8 mouse cellular contexts compared by ENCODE assay signal in genomic region chr4:43209081-43209579, GRCm38 (mm10). TPM values are rescaled to one million over a fixed set of nuclear protein-coding genes. Genes with fewer than 3 reads are reported as not detected.
DNase-seq lines count a peak whose midpoint lies in the region; ATAC-seq and TF ChIP-seq lines count a peak whose summit lies in the region.

No protein-coding gene starts in this region.

- 9% methylated on average over 8 of the region's 8 CpGs for WGBS in kidney, embryonic 15.5 days
- WGBS in heart, embryonic 13.5 days, result 3% methylated on average over 8 of the region's 8 CpGs
- 1% methylated on average over 8 of the region's 8 CpGs for WGBS in midbrain, postnatal 0 days

- ATAC-seq in kidney, embryonic 15.5 days (replicated peaks; ENCODE audit: low FRiP score), result no peak
- ATAC-seq in heart, embryonic 13.5 days (ENCODE audit: extremely low read depth, insufficient number of reproducible peaks, low FRiP score, low TSS enrichment), result no peak
- peak; percentile 75 for ATAC-seq in midbrain, postnatal 0 days (ENCODE audit: low FRiP score)

- H3K9me3 ChIP-seq in kidney, embryonic 15.5 days (replicated peaks), result no peaks in the 10 kb centered on the region
- H3K9me3 ChIP-seq in heart, embryonic 13.5 days, result no peaks in the 10 kb centered on the region
- no peaks in the 10 kb centered on the region for H3K9me3 ChIP-seq in midbrain, postnatal 0 days (ENCODE audit: low read length)

- H3K4me1 ChIP-seq in kidney, embryonic 15.5 days, result peaks cover 7% of the 10 kb centered on the region
- H3K4me1 ChIP-seq in heart, embryonic 13.5 days, result peaks cover 14% of the 10 kb centered on the region
- H3K4me1 ChIP-seq in midbrain, postnatal 0 days (ENCODE audit: insufficient read depth, low read length), result peaks cover 2% of the 10 kb centered on the region; the same call in 1 of the 2 replicates

- H3K36me3 ChIP-seq in kidney, embryonic 15.5 days, result no peaks in the 10 kb centered on the region
- no peaks in the 10 kb centered on the region for H3K36me3 ChIP-seq in heart, embryonic 13.5 days
- no peaks in the 10 kb centered on the region for H3K36me3 ChIP-seq in midbrain, postnatal 0 days (ENCODE audit: insufficient read depth, low read length)

- peak overlapping the region; percentile 7 for H3K4me3 ChIP-seq in kidney, embryonic 15.5 days (replicated peaks)
- peak overlapping the region; percentile 43 for H3K4me3 ChIP-seq in heart, embryonic 13.5 days
- peak overlapping the region; percentile 28 for H3K4me3 ChIP-seq in midbrain, postnatal 0 days (ENCODE audit: low read depth, low read length)

- no peaks in the 10 kb centered on the region for H3K27me3 ChIP-seq in kidney, embryonic 15.5 days
- no peaks in the 10 kb centered on the region for H3K27me3 ChIP-seq in heart, embryonic 13.5 days (replicated peaks)
- no peaks in the 10 kb centered on the region for H3K27me3 ChIP-seq in midbrain, postnatal 0 days (ENCODE audit: insufficient read depth, low read length)

- peak overlapping the region; percentile 16; the same call in 1 of the 2 replicates for H3K9ac ChIP-seq in kidney, embryonic 15.5 days
- H3K9ac ChIP-seq in heart, embryonic 13.5 days, result peak overlapping the region; percentile 75
- H3K9ac ChIP-seq in midbrain, postnatal 0 days (replicated peaks; ENCODE audit: low read length, poor library complexity, severe bottlenecking), result peak overlapping the region; percentile 34

- H3K4me2 ChIP-seq in kidney, embryonic 15.5 days, result peak overlapping the region; percentile 52
- peak overlapping the region; percentile 65 for H3K4me2 ChIP-seq in heart, embryonic 13.5 days
- H3K4me2 ChIP-seq in midbrain, postnatal 0 days (ENCODE audit: low read depth, low read length, poor library complexity, severe bottlenecking), result peak overlapping the region; percentile 57

- no peak for TF ChIP-seq CTCF in midbrain, postnatal 0 days (IDR thresholded peaks at IDR 0.05)

- peak overlapping the region; percentile 20; the same call in 1 of the 2 replicates for H3K27ac ChIP-seq in kidney, embryonic 15.5 days
- peak overlapping the region; percentile 51 for H3K27ac ChIP-seq in heart, embryonic 13.5 days (replicated peaks)
- peak overlapping the region; percentile 77 for H3K27ac ChIP-seq in midbrain, postnatal 0 days (ENCODE audit: low read depth, low read length)

- no peak for DNase-seq in kidney, adult 18-20 months
- DNase-seq in embryo, embryonic 11 days, result peak; percentile 64
- peak; percentile 61 for DNase-seq in left cerebral cortex, adult 11 months (ENCODE audit: low spot score)
- peak; percentile 45 for DNase-seq in midbrain, postnatal 0 days (ENCODE audit: low spot score)
- DNase-seq in spleen, adult 18-20 months, result no peak
- DNase-seq in urinary bladder, adult 18-20 months (ENCODE audit: low spot score in 2 of 2), result no peak

RNA-seq across cellular contexts. Expression of gene Atp8b5, which starts 57.8 kb away (rescaled TPM):
- 0.27 and 0.50 TPM in 2 replicates for polyA plus RNA-seq in kidney, embryonic 15.5 days (2015; fragmentation: Nextera tagmentation; extraction: Ambion mirVana)
- polyA plus RNA-seq in heart, embryonic 13.5 days (2015; fragmentation: Nextera tagmentation; extraction: Ambion mirVana), result 0.08 and 0.15 TPM in 2 replicates
- 0.44 and 0.47 TPM in 2 replicates for total RNA-seq in midbrain, postnatal 0 days (2014; rRNA removed)
- 0.17 and 0.54 TPM in 2 replicates for polyA plus RNA-seq in midbrain, postnatal 0 days (2015; fragmentation: Nextera tagmentation; extraction: Ambion mirVana)

Comparison
In these comparisons a context has a peak if more than half of its experiments do, and no peak if none do; other contexts are left out.
1. H3K27ac ChIP-seq: peak in every context shown above with its lines; median percentile 77 in midbrain, postnatal 0 days; 51 in heart, embryonic 13.5 days; 20 in kidney, embryonic 15.5 days.
2. H3K9ac ChIP-seq: peak in every context shown above with its lines; median percentile 75 in heart, embryonic 13.5 days; 34 in midbrain, postnatal 0 days; 16 in kidney, embryonic 15.5 days.
3. DNase-seq: peak in embryo, embryonic 11 days (single experiment), left cerebral cortex, adult 11 months (single experiment) and midbrain, postnatal 0 days (single experiment); none in kidney, adult 18-20 months (single experiment), spleen, adult 18-20 months (0 of 2) and urinary bladder, adult 18-20 months (0 of 2).
4. Peak in every context shown above with its lines, with median percentiles within 50 percentile points of each other: H3K4me2 ChIP-seq and H3K4me3 ChIP-seq.